Mouse (Mus musculus): ENCODE measurements around the gene Ppp1r3e. TPM values are rescaled to one million over a fixed set of nuclear protein-coding genes. Genes with fewer than 3 reads are reported as not detected.
A peak's percentile ranks its signal among the peaks of the same experiment; 100 is the strongest.

Ppp1r3e gene
- total RNA-seq, 2 experiments from 2014 or later, result 2.8 to 5.2 TPM

- intact Hi-C loops (cut with DNase I), result no loop called here
These were observed 6.8 kb upstream of the Ppp1r3e start for GRCm38 (mm10) chr14:54884022-54884712.

GRCm38 (mm10) chr14:54883154-54884021 lies 6.0 kb upstream of the Ppp1r3e start, which contains the start of the genes Bcl2l2 and Gm20521:
Gene Bcl2l2 (plus strand): TSS chr14:54883377.
Gene Gm20521 (plus strand): TSS chr14:54883441.
- intact Hi-C loops (cut with DNase I), result no loop called here

More at GRCm38 (mm10) chr14:54884022-54884712, 6.8 kb upstream of the Ppp1r3e start:
- no peak for DNase-seq

GRCm38 (mm10) chr14:54876539-54877047 lies 757 bp downstream of the Ppp1r3e start:
- DNase-seq, result peak; percentile 91 to 92
- intact Hi-C loops (cut with DNase I), result no loop called here

More at GRCm38 (mm10) chr14:54883154-54884021, 6.0 kb upstream of the Ppp1r3e start, which contains the start of the genes Bcl2l2 and Gm20521:
- DNase-seq, result peak; percentile 82 to 87

- intact Hi-C loops (cut with DNase I), result no loop called here
- no peak for DNase-seq
These were observed 1.4 kb downstream of the Ppp1r3e start for GRCm38 (mm10) chr14:54875844-54876538.

- DNase-seq, result no peak
- intact Hi-C loops (cut with DNase I), result no loop called here
These were observed 3.2 kb downstream of the Ppp1r3e start for GRCm38 (mm10) chr14:54874165-54874564.

- DNase-seq, result no peak
- intact Hi-C loops (cut with DNase I), result no loop called here
These were observed 6.5 kb downstream of the Ppp1r3e start, which contains the start of gene Homez for GRCm38 (mm10) chr14:54870861-54871260. Gene Homez (minus strand): TSS chr14:54870961.

GRCm38 (mm10) chr14:54868026-54868425 lies 9.3 kb downstream of the Ppp1r3e start:
- intact Hi-C loops (cut with DNase I), result loop anchor here (10.0 kb wide), 1 partner anchor 227 kb away; the partner anchor contains the start of genes Thtpa and Zfhx2
- no peak for DNase-seq

GRCm38 (mm10) chr14:54866936-54867335 lies 10.4 kb downstream of the Ppp1r3e start:
- intact Hi-C loops (cut with DNase I), result loop anchor here (10.0 kb wide), 1 partner anchor 228 kb away; the partner anchor contains the start of genes Thtpa and Zfhx2
- DNase-seq, result no peak

GRCm38 (mm10) chr14:54866268-54866667 lies 11.1 kb downstream of the Ppp1r3e start:
- intact Hi-C loops (cut with DNase I), result loop anchor here (10.0 kb wide), 1 partner anchor 229 kb away; the partner anchor contains the start of genes Thtpa and Zfhx2
- DNase-seq, result no peak

GRCm38 (mm10) chr14:54865626-54866025 lies 11.7 kb downstream of the Ppp1r3e start:
- intact Hi-C loops (cut with DNase I), result loop anchor here (10.0 kb wide), 1 partner anchor 229 kb away; the partner anchor contains the start of genes Thtpa and Zfhx2

GRCm38 (mm10) chr14:54864313-54865036 lies 12.9 kb downstream of the Ppp1r3e start:
- no peak for DNase-seq
- intact Hi-C loops (cut with DNase I), result loop anchor here (5.0 to 10.0 kb wide), 2 partner anchors 152 to 230 kb away; partner anchors contain the start of genes Cebpe, Thtpa and Zfhx2

More at GRCm38 (mm10) chr14:54865626-54866025, 11.7 kb downstream of the Ppp1r3e start:
- no peak for DNase-seq

GRCm38 (mm10) chr14:54863501-54864312 lies 13.6 kb downstream of the Ppp1r3e start:
- peak; percentile 92 for DNase-seq
- intact Hi-C loops (cut with DNase I), result loop anchor here (5.0 to 10.0 kb wide), 2 partner anchors 151 to 231 kb away; partner anchors contain the start of genes Cebpe, Thtpa and Zfhx2

GRCm38 (mm10) chr14:54860511-54860910 lies 16.8 kb downstream of the Ppp1r3e start:
- peak; percentile 52 to 71 for DNase-seq

GRCm38 (mm10) chr14:54857891-54858290 lies 19.5 kb downstream of the Ppp1r3e start:
- intact Hi-C loops (cut with DNase I), result no loop called here

More at GRCm38 (mm10) chr14:54860511-54860910, 16.8 kb downstream of the Ppp1r3e start:
- intact Hi-C loops (cut with DNase I), result loop anchor here (5.0 to 10.0 kb wide), 2 partner anchors 148 to 234 kb away; partner anchors contain the start of genes Cebpe, Thtpa and Zfhx2

GRCm38 (mm10) chr14:54856703-54857102 lies 20.6 kb downstream of the Ppp1r3e start:
- DNase-seq, result no peak
- intact Hi-C loops (cut with DNase I), result no loop called here

More at GRCm38 (mm10) chr14:54857891-54858290, 19.5 kb downstream of the Ppp1r3e start:
- no peak for DNase-seq

- no peak for DNase-seq
These were observed 21.6 kb downstream of the Ppp1r3e start for GRCm38 (mm10) chr14:54855726-54856125.

GRCm38 (mm10) chr14:54843461-54843860 lies 33.9 kb downstream of the Ppp1r3e start:
- intact Hi-C loops (cut with DNase I), result loop anchor here (2.0 to 5.0 kb wide), 2 partner anchors 171 to 254 kb away; partner anchors contain the start of gene Ngdn
- DNase-seq, result no peak

More at GRCm38 (mm10) chr14:54855726-54856125, 21.6 kb downstream of the Ppp1r3e start:
- intact Hi-C loops (cut with DNase I), result no loop called here

GRCm38 (mm10) chr14:54823716-54824115 lies 53.6 kb downstream of the Ppp1r3e start:
- no peak for DNase-seq
- intact Hi-C loops (cut with DNase I), result no loop called here

All from heart, postnatal 14 days (tissue).